16 mouse cellular contexts compared by ENCODE assay signal in the genomic region with DNA sequence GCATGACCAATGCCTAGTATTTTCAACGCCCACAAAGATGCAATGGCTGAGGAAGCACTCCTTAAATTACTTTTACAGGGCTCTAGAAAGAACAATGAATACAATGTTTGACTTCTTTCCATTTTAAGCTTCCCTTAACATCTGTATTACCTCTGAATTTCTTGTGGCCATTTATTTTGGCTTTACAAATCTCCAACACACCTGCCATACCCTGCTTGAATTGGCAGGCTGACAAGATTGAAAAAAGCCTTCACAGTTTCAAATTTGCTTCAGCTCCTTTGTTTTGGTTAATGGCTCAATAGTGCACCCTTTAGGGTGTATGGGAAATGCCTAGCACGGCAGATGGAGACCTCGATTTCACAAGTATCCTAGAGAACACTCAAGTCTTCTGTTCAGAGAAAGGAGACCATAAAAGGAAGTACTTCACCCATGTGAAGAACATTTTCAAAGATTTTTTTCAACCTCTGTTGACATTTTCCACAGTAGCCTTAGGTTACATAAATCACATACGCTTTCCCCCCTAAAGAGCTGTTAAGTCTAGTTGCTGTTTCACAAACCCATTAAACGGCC. TPM values are rescaled to one million over a fixed set of nuclear protein-coding genes. Genes with fewer than 3 reads are reported as not detected.
A peak's percentile ranks its signal among the peaks of the same experiment; 100 is the strongest.
DNase-seq lines count a peak whose midpoint lies in the region; ATAC-seq and TF ChIP-seq lines count a peak whose summit lies in the region.
"Had no signal": no experiment of that assay in that cellular context is flagged by ENCODE, and none has a peak within 500 bp of the region (broad histone marks: within the 10 kb centered on the region; RNA-seq: fewer than 3 reads in every experiment).

No protein-coding gene starts in this region.

- H3K9ac ChIP-seq in midbrain, embryonic 14.5 days (replicated peaks; ENCODE audit: low read length), result no peak overlapping the region
- H3K9ac ChIP-seq in midbrain, embryonic 15.5 days, result no peak overlapping the region
- no peak overlapping the region for H3K9ac ChIP-seq in lung, postnatal 0 days (replicated peaks; ENCODE audit: low read depth)
- H3K9ac ChIP-seq: hindbrain, embryonic 14.5 days; liver, embryonic 15.5 days had no signal

- no peak for ATAC-seq in midbrain, embryonic 14.5 days (ENCODE audit: low FRiP score, low TSS enrichment)
- no peak for ATAC-seq in midbrain, embryonic 15.5 days (replicated peaks)
- ATAC-seq in lung, postnatal 0 days, result peak; percentile 91
- ATAC-seq: activated CD4-positive, CD25-positive, alpha-beta regulatory T cell, adult 4 months had no signal

- H3K36me3 ChIP-seq in midbrain, embryonic 14.5 days (ENCODE audit: control insufficient read depth, insufficient read depth, low read length), result no peaks in the 10 kb centered on the region
- H3K36me3 ChIP-seq in midbrain, embryonic 15.5 days (replicated peaks), result no peaks in the 10 kb centered on the region
- no peaks in the 10 kb centered on the region for H3K36me3 ChIP-seq in lung, postnatal 0 days (ENCODE audit: insufficient read depth, low read length)
- H3K36me3 ChIP-seq: liver, embryonic 15.5 days; midbrain, embryonic 10.5 days had no signal

- WGBS in midbrain, embryonic 14.5 days, result 72% methylated on average over 5 of the region's 5 CpGs
- 74% methylated on average over 5 of the region's 5 CpGs for WGBS in midbrain, embryonic 15.5 days
- 46% methylated on average over 5 of the region's 5 CpGs for WGBS in lung, postnatal 0 days

- H3K27me3 ChIP-seq in midbrain, embryonic 14.5 days (ENCODE audit: control insufficient read depth, insufficient read depth, low read length), result no peaks in the 10 kb centered on the region
- no peaks in the 10 kb centered on the region for H3K27me3 ChIP-seq in midbrain, embryonic 15.5 days (replicated peaks)
- H3K27me3 ChIP-seq in lung, postnatal 0 days (replicated peaks; ENCODE audit: insufficient read depth, low read length), result no peaks in the 10 kb centered on the region
- H3K27me3 ChIP-seq: liver, embryonic 15.5 days had no signal

- no peak overlapping the region for H3K27ac ChIP-seq in midbrain, embryonic 14.5 days (replicated peaks; ENCODE audit: low read depth, low read length)
- no peak overlapping the region for H3K27ac ChIP-seq in midbrain, embryonic 15.5 days
- no peak overlapping the region for H3K27ac ChIP-seq in lung, postnatal 0 days (ENCODE audit: low read length)
- H3K27ac ChIP-seq: hindbrain, embryonic 14.5 days; liver, embryonic 15.5 days; midbrain, embryonic 10.5 days had no signal

- peak; percentile 80 for TF ChIP-seq EP300 in lung, postnatal 0 days (IDR thresholded peaks at IDR 0.05)

- TF ChIP-seq CTCF in lung, postnatal 0 days (IDR thresholded peaks at IDR 0.05), result peak; percentile 42

- H3K9me3 ChIP-seq in midbrain, embryonic 14.5 days (ENCODE audit: control insufficient read depth, low read length), result no peaks in the 10 kb centered on the region
- no peaks in the 10 kb centered on the region for H3K9me3 ChIP-seq in midbrain, embryonic 15.5 days
- no peaks in the 10 kb centered on the region for H3K9me3 ChIP-seq in lung, postnatal 0 days (ENCODE audit: low read length)
- H3K9me3 ChIP-seq: liver, embryonic 15.5 days; midbrain, embryonic 10.5 days had no signal

- peak; percentile 0 for DNase-seq in midbrain, embryonic 14.5 days
- DNase-seq in gonadal fat pad, adult 2 months (ENCODE audit: low read depth), result peak; percentile 59
- DNase-seq in lung, postnatal 0 days (ENCODE audit: low spot score), result peak; percentile 86
- no peak for DNase-seq in adrenal gland, postnatal 10 days
- DNase-seq in spleen, postnatal 4 days (ENCODE audit: low spot score in 2 of 2), result no peak
- DNase-seq in adrenal gland, adult (ENCODE audit: inconsistent age in 2 of 2, low spot score in 1 of 2), result no peak
- DNase-seq: gastrocnemius, postnatal 25 days; kidney, adult 11 months; kidney, postnatal 25 days; thymus, postnatal 36 days had no signal

- H3K4me1 ChIP-seq in midbrain, embryonic 14.5 days (ENCODE audit: control insufficient read depth, insufficient read depth, low read length), result no peaks in the 10 kb centered on the region
- H3K4me1 ChIP-seq in midbrain, embryonic 15.5 days, result no peaks in the 10 kb centered on the region
- no peaks in the 10 kb centered on the region for H3K4me1 ChIP-seq in lung, postnatal 0 days (ENCODE audit: insufficient read depth, low read depth, low read length)
- H3K4me1 ChIP-seq: midbrain, embryonic 10.5 days had no signal

- H3K4me3 ChIP-seq in midbrain, embryonic 14.5 days (replicated peaks; ENCODE audit: low read depth, low read length), result no peak overlapping the region
- H3K4me3 ChIP-seq in midbrain, embryonic 15.5 days, result no peak overlapping the region
- no peak overlapping the region for H3K4me3 ChIP-seq in lung, postnatal 0 days (ENCODE audit: low read depth, low read length)
- H3K4me3 ChIP-seq: liver, embryonic 15.5 days; midbrain, embryonic 10.5 days; myocyte had no signal

- no peak overlapping the region for H3K4me2 ChIP-seq in midbrain, embryonic 14.5 days (ENCODE audit: low read length)
- H3K4me2 ChIP-seq in midbrain, embryonic 15.5 days, result no peak overlapping the region
- H3K4me2 ChIP-seq in lung, postnatal 0 days (replicated peaks; ENCODE audit: low read depth, low read length), result no peak overlapping the region
- H3K4me2 ChIP-seq: hindbrain, embryonic 14.5 days; liver, embryonic 15.5 days had no signal

RNA-seq across cellular contexts. Expression of a gene that starts 36.8 kb away (rescaled TPM):
- 0.40 and 1.6 TPM in 2 replicates for polyA plus RNA-seq in midbrain, embryonic 14.5 days (2014; fragmentation: Nextera tagmentation; extraction: Ambion mirVana)
- 0.65 and 1.1 TPM in 2 replicates for polyA plus RNA-seq in midbrain, embryonic 15.5 days (2015; fragmentation: Nextera tagmentation; extraction: Ambion mirVana)
- 102 and 113 TPM in 2 replicates for polyA plus RNA-seq in gonadal fat pad, adult 2 months (2012; rRNA removed)
- 7.7 and 7.9 TPM in 2 replicates for polyA plus RNA-seq in lung, postnatal 0 days (2015; fragmentation: Nextera tagmentation; extraction: Ambion mirVana)
- 10 to 100 TPM in 1 of 2 experiments, 1 to 10 TPM in 1; 7.7 to 10.4 TPM for total RNA-seq in adrenal gland, postnatal 10 days (2021)

Comparison
In these comparisons a context has a peak if more than half of its experiments do, and no peak if none do; other contexts are left out.
1. DNase-seq: peak in midbrain, embryonic 14.5 days (single experiment), gonadal fat pad, adult 2 months (single experiment) and lung, postnatal 0 days (single experiment); none in adrenal gland, postnatal 10 days (single experiment), spleen, postnatal 4 days (0 of 2) and adrenal gland, adult (0 of 2).
2. RNA of a gene that starts 36.8 kb away (polyA plus RNA-seq): 102 to 113 TPM in gonadal fat pad, adult 2 months; 7.7 to 7.9 TPM in lung, postnatal 0 days, 0.40 to 1.6 TPM in midbrain, embryonic 14.5 days and 0.65 to 1.1 TPM in midbrain, embryonic 15.5 days; every median in the first group is over 10 times any median in the second.